Mouse (Mus musculus) kidney, embryonic 16.5 days (tissue): ENCODE measurements around the gene Lamtor5. TPM values are rescaled to one million over a fixed set of nuclear protein-coding genes. Genes with fewer than 3 reads are reported as not detected.

Experiments
- ATAC-seq: fragments of 200-750 bp; cut with Nextera tagmentation; 2 replicates; pipeline ENCODE4 v1.8.0; 2017; ENCODE audit warnings: moderate TSS enrichment; ENCODE audit not compliant: low FRiP score, low TSS enrichment
- H3K27ac ChIP-seq: fragments of 300-500 bp; sonication (generic); 2 replicates; pipeline ENCODE4 v1.5.1; 2014; ENCODE audit warnings: low read length
- H3K27me3 ChIP-seq: fragments of 300-500 bp; sonication (generic); 2 replicates; pipeline ENCODE4 v1.6.1; 2014; ENCODE audit warnings: low read length, control low read depth, mixed read lengths; ENCODE audit not compliant: insufficient read depth
- H3K36me3 ChIP-seq: fragments of 300-500 bp; sonication (generic); 2 replicates; pipeline ENCODE4 v1.6.1; 2014; ENCODE audit warnings: low read length, control low read depth, mixed read lengths; ENCODE audit not compliant: insufficient read depth
- H3K4me1 ChIP-seq: fragments of 300-500 bp; sonication (generic); 2 replicates; pipeline ENCODE4 v1.6.1; 2014; ENCODE audit warnings: low read length, control low read depth, mixed read lengths; ENCODE audit not compliant: insufficient read depth
- H3K4me2 ChIP-seq: fragments of 300-500 bp; sonication (generic); replicated peaks from 2 replicates; pipeline ENCODE4 v1.6.1; 2014; ENCODE audit warnings: low read depth, low read length
- H3K4me3 ChIP-seq: fragments of 300-500 bp; sonication (generic); 2 replicates; pipeline ENCODE4 v1.5.1; 2014; ENCODE audit warnings: mild to moderate bottlenecking, low read length
- H3K9ac ChIP-seq: fragments of 300-500 bp; sonication (generic); replicated peaks from 2 replicates; pipeline ENCODE4 v1.6.1; 2014; ENCODE audit warnings: low read length
- H3K9me3 ChIP-seq: fragments of 300-500 bp; sonication (generic); 2 replicates; pipeline ENCODE4 v1.6.1; 2016; ENCODE audit warnings: low read length, control low read depth
- WGBS: fragments of 180-500 bp; shearing (Covaris S2); extraction: QIAGEN DNeasy Blood & Tissue Kit; methylation state at CpG from one replicate; pipeline ENCODE4 v1.1.7; 2014; 5-methylcytosine and 5-hydroxymethylcytosine counted together
- polyA plus RNA-seq: library from polyadenylated mRNA; unstranded; fragments of >200 nt; fragmentation: Nextera tagmentation; extraction: Ambion mirVana; gene quantifications from 2 replicates; pipeline ENCODE4 v1.2.1, GENCODE M21; 2015

The Lamtor5 gene
- polyA plus RNA-seq, 1 experiment from 2014 or later = 224 TPM

DNA sequence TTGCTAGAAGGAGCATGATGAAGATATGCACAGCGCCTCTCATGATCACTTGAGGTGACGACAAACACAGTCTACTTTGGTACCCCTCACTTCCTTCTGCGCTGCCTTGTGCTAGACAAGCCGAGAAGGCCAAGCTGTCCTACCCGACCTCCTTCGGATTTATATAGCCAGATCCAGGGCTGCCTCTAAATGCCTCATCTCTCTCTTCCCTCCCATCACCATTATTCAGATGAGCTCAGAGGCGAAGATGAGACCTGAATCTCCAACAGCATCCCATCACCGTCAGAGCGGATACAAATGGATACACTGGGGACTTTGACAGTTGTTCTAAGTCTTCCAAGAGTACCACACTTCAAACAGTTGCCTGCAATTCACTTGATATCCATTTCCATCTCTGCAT lies 39.1 kb upstream of the Lamtor5 start, which contains the start of gene Prok1:
Gene Prok1, minus strand, starts transcription at position 101 of the 400 bp plus-strand sequence.
- Histone ChIP-seq H3K27ac (no peak within 1 kb of the TSS), H3K27me3 (no peaks in the 10 kb centered on the region), H3K36me3 (no peaks in the 10 kb centered on the region), H3K4me3 (no peak within 1 kb of the TSS), H3K9ac (no peak within 1 kb of the TSS), H3K4me2 (no peak within 1 kb of the TSS), H3K4me1 (no peaks in the 10 kb centered on the region), H3K9me3 (no peaks in the 10 kb centered on the region)
- WGBS = 89% methylated on average over 9 of the region's 9 CpGs
- ATAC-seq = no peak

DNA sequence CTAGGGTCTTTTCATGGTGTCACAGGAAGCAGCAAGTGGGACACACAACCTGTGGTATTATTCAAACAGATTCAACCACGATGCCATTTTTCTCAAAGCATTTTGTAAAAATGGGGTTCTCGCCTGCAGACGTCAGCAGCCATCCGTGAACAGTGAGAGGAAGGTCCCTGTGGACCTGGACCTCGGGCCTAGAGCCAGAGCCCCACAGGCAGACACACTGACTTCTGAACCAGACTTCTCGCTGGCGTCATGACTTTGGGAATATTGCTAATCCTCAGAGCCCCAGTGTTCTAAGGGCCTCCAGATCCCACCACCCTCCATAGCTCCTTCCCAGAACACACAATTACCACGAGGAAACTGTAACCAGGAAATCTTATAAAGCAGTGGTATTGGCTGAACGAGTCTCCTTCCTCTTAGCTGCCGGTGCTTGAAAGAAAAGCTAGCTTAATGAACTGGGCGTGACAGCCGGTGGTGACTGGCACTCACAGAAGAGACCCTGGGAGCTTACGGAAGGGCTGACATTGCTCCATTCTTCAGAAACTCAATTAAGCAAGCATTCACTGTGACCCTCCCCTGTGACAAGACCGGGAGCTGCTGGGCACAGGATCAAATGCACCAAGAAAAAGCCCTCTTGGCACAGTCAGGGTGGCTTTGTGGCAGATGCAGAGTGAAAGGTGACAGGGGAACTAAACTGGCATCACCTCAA lies 37.1 kb upstream of the Lamtor5 start:
- Histone ChIP-seq H3K4me2 (no peak overlapping the region), H3K27ac (no peak overlapping the region), H3K9ac (no peak overlapping the region), H3K9me3 (no peaks in the 10 kb centered on the region), H3K36me3 (no peaks in the 10 kb centered on the region), H3K4me3 (no peak overlapping the region), H3K4me1 (no peaks in the 10 kb centered on the region), H3K27me3 (no peaks in the 10 kb centered on the region)
- WGBS = 50% methylated on average over 14 of the region's 14 CpGs
- no peak for ATAC-seq

DNA sequence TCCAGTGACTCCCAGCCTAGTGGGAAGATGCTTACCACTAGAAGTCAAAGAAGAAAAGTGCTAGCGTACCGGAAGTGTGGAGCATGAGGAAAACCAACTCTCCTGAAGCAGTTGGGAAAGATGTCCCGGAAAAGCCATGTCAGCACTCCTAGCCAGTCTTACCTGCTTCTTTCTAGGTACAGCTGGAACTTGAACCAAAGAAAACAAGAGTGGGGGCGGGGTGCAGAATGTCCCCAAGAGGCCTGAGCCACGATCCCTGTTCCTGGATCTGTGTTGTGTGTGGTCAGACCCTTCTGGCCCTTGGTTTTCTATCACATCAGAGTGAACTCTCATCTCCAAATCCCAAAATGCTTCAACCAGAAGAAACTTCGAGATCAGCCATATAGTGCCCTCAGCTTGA lies 31.8 kb upstream of the Lamtor5 start:
- no peak overlapping the region for H3K9ac ChIP-seq
- H3K9me3 ChIP-seq = no peaks in the 10 kb centered on the region
- no peaks in the 10 kb centered on the region for H3K4me1 ChIP-seq
- no peak overlapping the region for H3K4me2 ChIP-seq
- no peaks in the 10 kb centered on the region for H3K27me3 ChIP-seq
- no peak for ATAC-seq
- no peaks in the 10 kb centered on the region for H3K36me3 ChIP-seq
- WGBS = 75% methylated on average over 6 of the region's 6 CpGs
- no peak overlapping the region for H3K4me3 ChIP-seq
- no peak overlapping the region for H3K27ac ChIP-seq

DNA sequence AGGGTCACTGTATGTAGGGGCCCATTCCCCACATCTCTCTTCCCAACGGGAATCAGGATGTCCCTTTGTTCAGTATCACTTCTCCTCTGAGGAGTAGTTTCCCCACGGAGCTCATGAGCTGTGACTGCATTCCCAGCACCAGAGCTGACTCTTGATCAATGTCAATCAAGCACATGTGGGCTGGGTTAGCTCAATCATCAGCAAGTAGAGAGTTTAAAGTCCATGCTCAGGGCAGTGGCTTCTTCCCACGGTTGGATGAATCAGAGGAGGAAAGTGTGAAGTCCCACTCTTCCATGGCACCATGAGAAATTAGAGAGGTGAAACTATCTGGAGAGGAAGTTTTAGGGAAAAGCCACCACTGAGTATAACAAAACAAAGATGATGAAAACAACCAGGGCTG lies 29.6 kb upstream of the Lamtor5 start:
- Histone ChIP-seq H3K27me3 (no peaks in the 10 kb centered on the region), H3K36me3 (no peaks in the 10 kb centered on the region), H3K9ac (no peak overlapping the region), H3K9me3 (no peaks in the 10 kb centered on the region), H3K4me1 (no peaks in the 10 kb centered on the region), H3K4me2 (no peak overlapping the region), H3K4me3 (no peak overlapping the region), H3K27ac (no peak overlapping the region)
- no peak for ATAC-seq
- 44% methylated on average over 3 of the region's 3 CpGs for WGBS

DNA sequence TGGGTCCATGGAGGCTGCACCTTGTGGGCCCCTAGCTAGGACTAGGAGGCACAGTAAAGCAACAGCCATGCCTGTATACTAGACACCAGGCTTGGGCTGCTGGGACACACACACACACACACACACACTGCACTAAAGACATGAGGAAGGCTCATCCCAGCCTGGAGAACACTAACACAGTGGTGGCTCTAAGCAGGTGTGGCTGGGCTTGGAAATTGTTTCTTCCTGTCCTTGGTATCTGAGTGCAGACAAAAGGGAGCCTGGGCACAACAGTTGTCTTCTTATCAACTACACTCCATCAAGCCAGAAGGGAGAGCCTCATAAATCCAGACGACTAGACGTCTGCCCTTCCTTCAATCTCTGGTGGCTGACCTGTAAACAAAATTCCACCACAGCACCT lies 28.3 kb upstream of the Lamtor5 start:
- no peak for ATAC-seq
- Histone ChIP-seq H3K9me3 (no peaks in the 10 kb centered on the region), H3K27ac (no peak overlapping the region), H3K36me3 (no peaks in the 10 kb centered on the region), H3K4me3 (no peak overlapping the region), H3K27me3 (no peaks in the 10 kb centered on the region), H3K4me1 (no peaks in the 10 kb centered on the region), H3K9ac (no peak overlapping the region), H3K4me2 (no peak overlapping the region)
- WGBS = 30% methylated on average over 2 of the region's 2 CpGs

DNA sequence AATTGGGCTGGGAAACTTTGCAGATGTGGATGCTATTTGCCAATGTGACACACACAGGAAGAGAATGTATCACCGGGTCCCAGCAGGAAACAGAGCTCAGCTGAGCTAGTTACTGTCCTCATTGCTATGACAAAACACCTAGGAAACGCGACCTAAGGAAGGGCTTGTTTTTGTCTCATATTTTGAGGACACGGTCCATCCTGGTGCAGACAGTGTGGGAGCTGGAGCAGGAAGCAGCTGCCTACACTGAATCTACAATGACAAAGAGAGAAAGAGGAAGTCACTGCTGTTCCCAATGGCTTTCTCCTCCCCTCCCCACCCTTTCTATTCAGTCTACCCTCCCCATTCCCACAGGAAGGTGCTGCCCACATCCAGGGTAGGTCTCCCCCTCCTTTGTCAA lies 26.6 kb upstream of the Lamtor5 start:
- H3K27ac ChIP-seq = peak overlapping the region; percentile 57; the same call in 1 of the 2 replicates
- WGBS = 60% methylated on average over 4 of the region's 4 CpGs
- no peaks in the 10 kb centered on the region for H3K36me3 ChIP-seq
- H3K27me3 ChIP-seq = no peaks in the 10 kb centered on the region
- H3K4me3 ChIP-seq = no peak overlapping the region
- 0 out of 2 replicates have a peak, but pooled peaks have one; percentile 49 for ATAC-seq
- H3K9ac ChIP-seq = no peak overlapping the region
- no peaks in the 10 kb centered on the region for H3K4me1 ChIP-seq
- H3K9me3 ChIP-seq = no peaks in the 10 kb centered on the region
- H3K4me2 ChIP-seq = no peak overlapping the region

DNA sequence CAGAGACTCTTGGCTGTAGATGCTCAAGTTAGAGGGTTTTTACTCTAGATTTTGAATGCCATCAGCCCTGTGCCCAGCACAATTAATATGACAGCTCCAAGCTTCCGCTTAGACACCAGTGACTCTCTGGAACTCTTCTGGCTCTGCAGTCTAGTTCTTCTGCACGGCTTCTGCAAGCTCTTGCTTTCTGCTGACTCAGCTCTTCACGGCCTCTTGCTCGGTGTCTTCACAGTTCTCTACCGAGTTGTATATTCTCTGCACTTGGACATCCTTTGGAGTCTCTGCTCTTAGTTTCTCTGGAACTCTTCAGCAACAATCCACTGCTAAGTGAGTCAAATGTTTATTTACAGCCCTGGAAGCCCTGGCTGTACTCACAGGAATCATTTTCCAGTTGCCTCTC lies 24.7 kb upstream of the Lamtor5 start:
- Histone ChIP-seq H3K9me3 (no peaks in the 10 kb centered on the region), H3K4me2 (no peak overlapping the region), H3K4me1 (no peaks in the 10 kb centered on the region), H3K4me3 (no peak overlapping the region), H3K9ac (no peak overlapping the region), H3K27me3 (no peaks in the 10 kb centered on the region), H3K27ac (no peak overlapping the region), H3K36me3 (no peaks in the 10 kb centered on the region)
- WGBS = 70% methylated on average over 5 of the region's 5 CpGs
- no peak for ATAC-seq

DNA sequence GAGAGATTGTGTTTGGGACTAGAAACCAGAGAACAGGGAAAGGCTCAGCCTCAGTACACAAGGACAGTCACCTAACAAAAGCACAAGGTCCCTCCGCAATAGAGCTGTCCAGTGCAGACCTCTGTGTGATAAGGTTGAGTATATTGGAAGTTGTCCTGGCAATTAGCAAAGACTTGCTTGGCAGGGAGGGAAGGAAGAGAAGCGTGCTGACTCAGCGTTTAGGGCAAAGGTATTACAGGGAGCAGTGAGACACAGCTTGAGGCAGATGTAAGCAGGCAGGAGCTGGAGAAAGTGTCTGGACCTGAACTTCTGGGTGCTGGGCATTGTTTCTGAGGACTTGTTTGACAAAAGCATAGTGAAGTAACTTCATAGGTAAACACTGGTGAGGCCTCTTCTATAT lies 22.7 kb upstream of the Lamtor5 start:
- no peak overlapping the region for H3K4me2 ChIP-seq
- H3K27me3 ChIP-seq = no peaks in the 10 kb centered on the region
- no peak overlapping the region for H3K9ac ChIP-seq
- no peaks in the 10 kb centered on the region for H3K9me3 ChIP-seq
- H3K36me3 ChIP-seq = no peaks in the 10 kb centered on the region
- H3K4me1 ChIP-seq = no peaks in the 10 kb centered on the region
- H3K27ac ChIP-seq = no peak overlapping the region
- no peak for ATAC-seq
- WGBS = 80% methylated on average over 3 of the region's 3 CpGs
- H3K4me3 ChIP-seq = no peak overlapping the region

DNA sequence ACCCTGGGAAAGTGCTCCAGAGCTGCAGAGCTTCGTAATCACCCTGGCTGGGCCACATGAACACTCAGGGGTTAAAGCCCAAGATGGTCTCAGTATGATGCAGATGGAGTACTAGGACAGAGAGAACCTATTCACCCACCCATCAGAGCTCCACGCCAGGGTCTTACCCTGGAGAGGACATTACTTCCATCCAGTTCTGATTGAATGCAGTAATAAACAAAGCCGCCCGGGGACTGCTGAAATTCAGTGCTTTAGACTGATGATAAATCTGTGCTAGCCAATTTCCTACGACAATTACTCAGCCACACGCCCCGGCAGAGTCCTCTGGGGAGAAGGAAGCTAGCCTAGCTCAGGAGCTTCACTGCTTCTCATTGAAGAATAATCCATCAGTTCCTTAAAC lies 21.9 kb upstream of the Lamtor5 start:
- no peak for ATAC-seq

DNA sequence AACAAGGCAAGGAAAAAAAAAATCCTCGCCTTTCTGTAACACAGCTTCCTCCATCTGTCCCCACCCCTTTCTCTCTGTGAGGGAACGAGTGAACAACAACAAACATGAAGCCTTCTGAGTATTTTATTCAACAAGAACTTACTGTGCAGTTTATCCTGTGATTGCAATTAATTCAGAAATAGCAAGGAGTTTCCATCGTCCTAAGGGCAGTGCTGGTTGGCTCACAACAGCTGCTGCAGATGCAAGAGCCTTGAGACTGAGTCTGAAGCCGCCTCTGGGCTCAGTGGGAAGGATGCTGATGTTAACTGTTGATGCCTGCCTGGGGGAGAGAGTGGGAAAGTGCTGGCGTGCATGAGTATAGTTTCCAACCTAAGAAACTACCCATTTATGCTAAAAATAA lies 20.7 kb upstream of the Lamtor5 start:
- H3K36me3 ChIP-seq = no peaks in the 10 kb centered on the region
- no peak for ATAC-seq
- no peaks in the 10 kb centered on the region for H3K27me3 ChIP-seq
- no peaks in the 10 kb centered on the region for H3K9me3 ChIP-seq
- no peak overlapping the region for H3K4me2 ChIP-seq
- no peaks in the 10 kb centered on the region for H3K4me1 ChIP-seq
- H3K27ac ChIP-seq = no peak overlapping the region
- H3K9ac ChIP-seq = no peak overlapping the region
- 61% methylated on average over 5 of the region's 5 CpGs for WGBS
- H3K4me3 ChIP-seq = no peak overlapping the region

More for the DNA sequence above, 21.9 kb upstream of the Lamtor5 start:
- H3K27me3 ChIP-seq = no peaks in the 10 kb centered on the region
- no peak overlapping the region for H3K4me3 ChIP-seq
- no peak overlapping the region for H3K4me2 ChIP-seq
- WGBS = 43% methylated on average over 7 of the region's 7 CpGs
- no peaks in the 10 kb centered on the region for H3K36me3 ChIP-seq
- H3K9me3 ChIP-seq = no peaks in the 10 kb centered on the region
- H3K9ac ChIP-seq = no peak overlapping the region
- H3K4me1 ChIP-seq = no peaks in the 10 kb centered on the region
- no peak overlapping the region for H3K27ac ChIP-seq
